Mouse (Mus musculus): ENCODE results near the gene Gm3336.

The Gm3336 gene

GRCm38 (mm10) chr8:70719796-70720270 lies 1.5 kb downstream of the Gm3336 start:
- DNase-seq: no peak

GRCm38 (mm10) chr8:70720739-70721138 lies 2.4 kb downstream of the Gm3336 start:
- DNase-seq: peak; percentile 89

GRCm38 (mm10) chr8:70721601-70722000 lies 3.3 kb downstream of the Gm3336 start:
- no peak for DNase-seq

- peak; percentile 91 for DNase-seq
These were observed 5.3 kb downstream of the Gm3336 start, which contains the start of gene Pde4c for GRCm38 (mm10) chr8:70723486-70724210. TSS of gene Pde4c (plus strand) at chr8:70723720.

- DNase-seq: no peak
These were observed 5.9 kb downstream of the Gm3336 start for GRCm38 (mm10) chr8:70724216-70724615.

GRCm38 (mm10) chr8:70725792-70726447 lies 7.6 kb downstream of the Gm3336 start:
- DNase-seq: peak; percentile 83

- DNase-seq: no peak
These were observed 8.4 kb downstream of the Gm3336 start for GRCm38 (mm10) chr8:70726721-70727120.

GRCm38 (mm10) chr8:70729808-70730475 lies 11.6 kb downstream of the Gm3336 start:
- DNase-seq: no peak

- DNase-seq: no peak
These were observed 12.6 kb downstream of the Gm3336 start for GRCm38 (mm10) chr8:70730956-70731355.

GRCm38 (mm10) chr8:70737705-70738104 lies 19.4 kb downstream of the Gm3336 start:
- no peak for DNase-seq

- DNase-seq: no peak
These were observed 19.9 kb downstream of the Gm3336 start for GRCm38 (mm10) chr8:70738211-70738610.

- peak; percentile 4 for DNase-seq
These were observed 23.3 kb downstream of the Gm3336 start for GRCm38 (mm10) chr8:70741661-70742060.

GRCm38 (mm10) chr8:70742176-70742575 lies 23.8 kb downstream of the Gm3336 start:
- DNase-seq: peak; percentile 20

GRCm38 (mm10) chr8:70742981-70743655 lies 24.8 kb downstream of the Gm3336 start:
- peak; percentile 43 for DNase-seq

- peak; percentile 85 for DNase-seq
These were observed 25.6 kb downstream of the Gm3336 start for GRCm38 (mm10) chr8:70743656-70744590.

GRCm38 (mm10) chr8:70744806-70745205 lies 26.5 kb downstream of the Gm3336 start:
- DNase-seq: peak; percentile 18

- no peak for DNase-seq
These were observed 27.4 kb downstream of the Gm3336 start for GRCm38 (mm10) chr8:70745691-70746220.

GRCm38 (mm10) chr8:70746676-70747075 lies 28.3 kb downstream of the Gm3336 start:
- no peak for DNase-seq

- DNase-seq: no peak
These were observed 29.0 kb downstream of the Gm3336 start for GRCm38 (mm10) chr8:70747211-70747890.

GRCm38 (mm10) chr8:70748246-70749096 lies 30.1 kb downstream of the Gm3336 start:
- DNase-seq: no peak

All from kidney, postnatal 10 days (tissue).